Mouse (Mus musculus) adrenal gland, postnatal 4 days (tissue): ENCODE results near the gene Ptges3. TPM values are rescaled to one million over a fixed set of nuclear protein-coding genes. Genes with fewer than 3 reads are reported as not detected.
A peak's percentile ranks its signal among the peaks of the same experiment; 100 is the strongest.
"Not testable (repeated sequence)": the region's sequence is repeated elsewhere in the genome, so short reads cannot be mapped to it uniquely, and the experiment has no call there.

Source experiments
- DNase-seq, 2 experiments: peaks; one replicate each; pipeline ENCODE4 v3.0.0; 2021 to 2022; ENCODE audit warnings: low spot score in 2 of 2, mixed read lengths in 2 of 2
- total RNA-seq, 2 experiments: library from RNA; stranded (reverse); gene quantifications; 2 replicates each; pipeline ENCODE4 v1.2.3; 2021

Ptges3 gene
- total RNA-seq, 2 experiments from 2014 or later: 152 to 160 TPM

DNA sequence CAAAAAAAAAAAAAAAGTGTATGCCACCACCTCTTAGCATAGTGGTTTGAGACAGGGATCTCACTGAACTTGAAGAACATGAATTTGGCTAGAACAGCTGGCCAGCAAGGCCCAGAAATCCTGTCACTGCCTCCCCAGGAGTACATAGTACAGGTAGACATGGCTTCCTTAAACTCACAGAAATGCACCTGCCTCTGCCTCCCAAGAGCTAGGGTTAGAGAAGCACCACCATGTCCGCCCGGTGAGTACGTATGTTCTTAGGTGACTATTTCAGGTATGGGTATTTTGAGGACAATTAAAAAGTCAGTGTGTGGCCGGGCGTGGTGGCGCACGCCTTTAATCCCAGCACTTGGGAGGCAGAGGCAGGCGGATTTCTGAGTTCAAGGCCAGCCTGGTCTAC, 5.8 kb upstream of the Ptges3 start:
- no peak for DNase-seq

DNA sequence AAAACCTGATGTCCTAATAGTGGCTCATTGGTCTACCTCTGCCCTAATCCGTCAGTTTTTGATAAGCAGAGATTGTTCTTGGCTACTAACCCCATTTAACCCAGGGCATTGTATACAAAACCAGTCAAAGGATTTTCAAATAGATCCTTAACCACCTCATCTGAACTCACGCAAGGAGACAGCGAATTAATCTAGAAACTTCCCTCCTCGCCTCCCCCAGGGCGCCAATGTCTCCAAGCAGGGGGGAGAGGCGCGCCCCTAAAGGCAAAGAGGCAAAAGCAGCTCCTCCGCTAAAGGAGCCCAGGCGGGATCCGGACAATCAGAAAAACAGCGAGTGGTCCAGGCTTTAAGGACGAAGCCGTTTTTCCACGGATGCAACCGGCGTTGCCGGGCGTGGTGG, 570 bp upstream of the Ptges3 start:
- no peak for DNase-seq

DNA sequence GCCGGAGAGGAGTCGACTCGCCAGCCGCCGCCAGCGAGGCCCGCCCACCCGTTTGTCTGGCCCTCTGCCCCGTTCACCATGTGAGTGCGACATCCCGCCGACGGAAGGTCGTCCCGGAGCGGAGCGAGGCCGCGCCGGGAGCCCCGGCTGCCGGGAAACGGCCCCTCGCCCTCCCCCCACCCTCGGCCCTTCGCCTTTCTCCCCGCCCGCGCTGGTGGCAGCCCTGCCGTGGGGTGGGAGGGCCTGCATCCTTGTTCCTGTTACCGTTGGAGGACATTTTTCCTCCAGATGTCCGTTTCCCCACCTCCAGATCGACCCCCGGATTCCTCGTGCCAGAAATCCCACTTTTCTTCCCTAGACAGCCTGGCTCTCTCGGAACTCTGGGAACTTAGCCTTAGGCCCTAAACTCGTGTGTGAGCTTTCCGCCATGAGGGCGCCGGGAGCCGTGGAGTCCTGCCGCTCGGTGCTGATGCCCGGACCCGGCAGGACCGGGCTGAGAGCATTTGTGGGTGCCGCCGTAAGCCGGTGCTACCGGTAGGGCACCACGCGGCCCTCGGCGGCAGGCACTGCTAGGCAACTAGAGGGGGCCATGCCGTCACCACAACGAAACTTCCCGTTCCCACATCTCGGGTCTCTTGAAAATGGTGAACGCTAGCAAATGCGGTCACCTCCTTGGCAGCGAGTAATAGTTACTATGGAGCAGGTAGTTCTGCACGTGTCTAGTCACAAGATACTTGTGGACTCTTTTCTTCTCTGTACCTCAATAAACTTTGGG, 640 bp downstream of the Ptges3 start:
- DNase-seq: peak in 1 of 2 experiments; percentile 26

DNA sequence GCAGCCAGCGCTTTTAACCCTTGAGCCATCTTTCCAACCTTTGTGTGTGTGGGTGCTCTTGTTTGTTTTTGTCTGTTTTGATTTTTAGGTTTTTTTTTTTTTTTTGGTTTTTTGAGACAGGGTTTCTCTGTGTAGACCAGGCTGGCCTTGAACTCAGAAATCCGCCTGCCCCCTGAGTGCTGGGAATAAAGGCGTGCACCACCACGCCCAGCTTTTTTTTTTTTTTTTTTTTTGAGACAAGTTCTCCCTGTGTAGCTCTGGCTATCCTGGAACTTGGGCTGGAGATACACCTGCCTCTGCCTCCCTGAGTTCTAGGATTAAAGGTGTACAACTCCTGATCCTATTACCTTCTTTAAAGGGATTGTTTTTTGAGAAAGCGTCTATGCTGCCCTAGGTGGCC, 2.4 kb downstream of the Ptges3 start:
- DNase-seq: no peak

DNA sequence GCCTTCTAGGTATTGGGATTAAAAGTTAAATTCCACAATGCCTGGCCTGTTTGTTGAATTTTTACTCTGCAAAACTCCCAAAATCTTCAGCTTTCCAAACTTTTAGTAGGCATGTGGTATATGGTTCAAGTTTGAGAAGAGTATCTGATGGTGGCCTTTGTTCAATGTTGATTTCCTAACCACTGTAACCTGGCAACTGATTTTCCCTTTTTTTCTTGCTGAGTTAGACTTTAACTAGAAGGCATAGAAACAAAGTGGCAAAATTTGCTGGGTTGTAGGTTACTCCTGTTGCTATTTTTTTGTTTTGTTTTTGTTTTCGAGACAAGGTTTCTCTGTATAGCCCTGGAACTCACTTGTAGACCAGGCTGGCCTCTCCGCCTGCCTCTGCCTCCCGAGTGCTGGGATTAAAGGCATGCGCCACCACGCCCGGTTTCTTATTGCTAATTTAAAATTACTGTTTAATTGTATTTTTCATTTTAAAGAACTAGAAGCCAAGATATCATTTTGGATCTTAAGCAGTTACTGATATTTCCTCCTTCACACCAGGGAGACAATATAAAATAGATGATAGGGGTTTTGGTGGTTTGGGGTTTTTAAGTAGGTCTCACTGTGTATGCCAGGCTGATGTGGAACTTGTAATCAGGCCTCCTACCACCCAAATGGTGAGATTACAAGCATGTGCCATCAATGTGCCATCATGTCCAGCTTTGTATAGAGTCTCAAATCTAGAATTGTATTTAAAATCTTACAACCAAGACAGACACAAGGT, 3.7 kb downstream of the Ptges3 start:
- no peak for DNase-seq

DNA sequence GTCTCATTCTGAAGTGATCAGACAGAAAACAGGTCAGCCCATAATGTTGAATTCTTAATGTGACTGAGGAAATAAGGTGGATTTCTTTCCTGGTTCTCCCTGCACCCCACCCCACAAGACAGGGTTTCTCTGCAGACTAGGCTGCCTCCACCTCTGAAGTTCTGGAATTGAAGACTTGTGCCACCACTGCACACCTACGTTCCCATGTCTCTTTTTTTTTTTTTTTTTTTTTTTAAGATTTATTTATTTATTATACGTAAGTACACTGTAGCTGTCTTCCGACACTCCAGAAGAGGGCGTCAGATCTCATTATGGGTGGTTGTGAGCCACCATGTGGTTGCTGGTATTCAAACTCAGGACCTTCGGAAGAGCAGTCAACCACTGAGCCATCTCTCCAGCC, 7.3 kb downstream of the Ptges3 start:
- DNase-seq: no peak

DNA sequence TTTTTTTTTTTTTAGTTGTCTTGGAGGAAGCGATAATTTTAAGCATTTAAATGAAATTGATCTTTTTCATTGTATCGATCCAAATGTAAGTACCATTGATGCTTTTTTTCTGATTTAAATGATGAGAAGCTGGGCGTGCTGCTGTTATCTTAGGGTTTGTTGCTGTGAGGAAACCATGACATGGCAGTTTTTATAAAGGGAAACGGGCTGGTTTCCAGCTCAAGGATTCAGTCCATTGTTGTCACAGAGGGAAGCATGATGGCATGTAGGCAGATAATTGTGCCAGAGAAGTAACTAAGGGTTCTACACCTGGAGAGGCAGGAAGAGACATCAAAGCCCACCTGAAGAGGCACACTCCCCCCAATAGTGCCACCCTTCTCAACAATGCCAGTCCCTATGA, 10.4 kb downstream of the Ptges3 start:
- no peak for DNase-seq

DNA sequence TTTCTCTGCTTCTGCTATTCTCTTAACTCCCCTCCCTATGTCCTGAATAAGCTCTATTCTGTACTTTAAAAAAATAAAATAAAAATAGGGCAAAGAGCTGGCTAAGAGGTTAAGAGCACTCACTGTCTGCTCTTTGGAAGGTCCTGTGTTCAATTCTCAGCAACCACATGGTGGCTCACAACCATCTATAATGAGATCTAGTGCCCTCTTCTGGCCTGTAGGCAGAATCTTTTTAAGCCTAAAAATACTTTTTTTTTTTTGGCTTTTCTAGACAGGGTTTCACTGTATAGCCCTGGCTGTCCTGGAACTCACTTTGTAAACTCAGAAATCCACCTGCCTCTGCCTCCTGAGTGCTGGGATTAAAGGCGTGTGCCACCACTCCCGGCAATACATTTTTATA, 11.7 kb downstream of the Ptges3 start:
- DNase-seq: not testable (repeated sequence)

DNA sequence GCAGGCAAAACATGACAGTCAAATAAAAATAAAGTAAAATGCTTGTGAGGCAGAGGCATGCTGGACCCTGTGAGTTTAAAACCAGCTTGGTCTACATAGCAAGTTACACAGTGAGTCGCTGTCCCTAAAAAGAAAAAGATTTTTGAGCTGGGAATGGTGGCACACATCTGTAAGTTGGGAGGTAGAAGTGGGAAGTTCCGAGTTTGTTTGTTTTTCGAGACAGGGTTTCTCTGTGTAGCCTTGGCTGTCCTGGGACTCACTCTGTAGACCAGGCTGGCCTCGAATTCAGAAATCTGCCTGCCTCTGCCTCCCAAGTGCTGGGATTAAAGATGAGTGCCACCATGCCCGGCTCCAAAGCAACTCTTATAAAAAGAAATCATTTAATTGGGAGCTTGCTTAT, 19.5 kb downstream of the Ptges3 start:
- not testable (repeated sequence) for DNase-seq

DNA sequence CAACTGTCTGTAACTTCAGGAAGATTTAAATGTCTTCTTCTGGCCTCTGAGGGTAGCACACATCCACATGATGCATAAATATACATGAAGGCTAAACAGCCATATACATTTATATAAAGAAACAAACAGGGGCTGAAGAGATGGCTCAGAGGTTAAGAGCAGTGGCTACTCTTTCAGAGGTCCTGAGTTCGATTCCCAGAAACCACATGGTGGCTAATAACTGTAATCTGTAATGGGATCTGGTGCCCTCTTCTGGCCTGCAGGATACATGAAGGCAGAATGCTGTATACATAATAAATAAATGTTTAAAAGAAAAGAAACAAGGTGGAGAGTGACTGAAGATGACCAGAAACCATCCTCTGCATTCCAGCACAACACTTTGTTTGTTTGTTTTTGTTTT, 21.7 kb downstream of the Ptges3 start:
- no peak for DNase-seq

DNA sequence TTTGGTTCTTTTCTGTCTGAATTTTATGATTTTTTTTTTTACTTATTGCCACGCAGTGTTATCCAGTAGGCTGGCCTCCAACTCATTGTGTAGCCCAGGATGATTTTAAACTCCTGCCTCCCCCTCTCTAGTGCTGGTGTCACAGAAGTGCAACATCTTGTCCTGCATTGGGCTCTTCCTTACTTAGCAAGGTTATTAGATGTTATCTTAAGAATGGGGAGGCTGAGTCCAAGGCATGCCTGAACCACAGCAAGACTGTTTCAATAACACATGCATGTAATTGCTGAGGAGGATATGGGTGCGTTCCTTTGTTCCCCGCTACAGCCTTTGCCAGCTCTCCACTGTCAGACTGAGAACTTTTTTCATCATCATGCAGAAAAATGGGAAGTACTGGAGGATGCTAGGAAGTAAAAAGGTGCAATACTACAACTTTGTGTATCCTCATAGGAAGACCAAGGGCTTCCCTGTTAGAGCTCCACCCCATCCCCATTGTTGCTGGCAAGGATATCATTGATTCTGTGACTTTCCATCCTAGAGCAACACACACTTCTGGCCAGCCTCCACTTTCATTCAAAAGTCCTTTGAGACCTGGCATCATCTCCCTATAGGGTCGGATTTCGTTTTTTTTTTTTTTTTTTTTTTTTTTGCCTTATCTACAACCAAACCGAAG, 23.2 kb downstream of the Ptges3 start:
- no peak for DNase-seq

DNA sequence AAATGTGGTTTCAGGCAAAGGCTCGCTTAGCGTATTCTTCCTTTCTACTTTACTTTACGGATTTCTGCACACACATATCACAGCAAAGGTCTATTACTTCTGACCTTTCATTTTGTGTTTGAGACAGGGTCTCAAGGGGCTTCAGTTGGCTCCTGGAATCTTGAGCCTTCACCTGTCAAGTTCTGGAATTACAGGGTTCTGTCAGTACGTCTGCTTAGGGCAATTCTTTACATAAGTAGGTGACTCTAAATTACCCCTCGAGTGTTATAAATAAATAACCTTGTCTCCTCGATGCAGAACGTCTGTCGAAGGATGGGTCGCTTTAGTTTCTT, 23.7 kb downstream of the Ptges3 start:
- no peak for DNase-seq

DNA sequence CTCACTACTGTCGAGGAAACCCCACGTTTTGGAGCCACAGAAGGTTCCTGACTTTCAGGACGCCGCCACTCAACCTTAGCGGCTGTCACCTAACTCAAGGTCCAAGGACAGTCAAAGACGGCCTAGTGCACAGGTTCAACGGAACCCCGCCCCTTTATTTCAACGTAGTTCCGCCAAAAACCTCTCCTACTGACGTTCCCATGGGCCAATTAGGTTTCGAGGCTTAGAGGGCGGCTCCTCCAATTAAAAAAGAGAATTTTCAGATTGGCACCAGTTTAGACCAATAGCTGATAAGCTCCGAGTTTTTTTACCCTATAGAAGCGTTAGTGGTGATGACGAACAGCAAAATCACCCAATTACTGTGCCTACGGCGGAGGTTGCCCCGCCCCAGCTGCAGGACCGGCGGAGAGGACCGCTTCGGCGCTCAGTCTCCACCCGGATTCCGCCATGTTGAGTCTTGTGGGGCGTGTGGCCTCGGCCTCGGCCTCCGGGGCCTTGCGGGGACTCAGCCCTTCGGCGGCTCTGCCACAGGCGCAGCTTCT, 24.2 kb downstream of the Ptges3 start, which contains the start of gene Atp5b:
Gene Atp5b, plus strand, starts transcription at position 394 of the 542 bp plus-strand sequence.
- DNase-seq: peak; percentile 79 to 89

DNA sequence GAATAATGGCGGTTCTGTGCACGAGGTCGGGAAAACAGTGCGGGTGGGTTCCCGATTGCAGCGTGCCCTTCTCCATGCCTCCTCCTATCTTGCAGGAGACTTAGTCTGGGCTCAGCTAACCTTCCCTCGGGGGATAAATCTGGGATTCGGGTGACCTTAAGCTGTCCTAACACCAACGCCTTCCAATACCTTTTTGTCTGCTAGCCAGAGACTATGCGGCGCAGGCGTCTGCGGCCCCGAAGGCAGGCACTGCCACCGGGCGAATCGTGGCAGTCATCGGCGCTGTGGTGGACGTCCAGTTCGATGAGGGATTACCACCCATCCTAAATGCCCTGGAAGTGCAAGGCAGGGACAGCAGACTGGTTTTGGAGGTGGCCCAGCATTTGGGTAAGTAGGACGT, 24.9 kb downstream of the Ptges3 start:
- no peak for DNase-seq

DNA sequence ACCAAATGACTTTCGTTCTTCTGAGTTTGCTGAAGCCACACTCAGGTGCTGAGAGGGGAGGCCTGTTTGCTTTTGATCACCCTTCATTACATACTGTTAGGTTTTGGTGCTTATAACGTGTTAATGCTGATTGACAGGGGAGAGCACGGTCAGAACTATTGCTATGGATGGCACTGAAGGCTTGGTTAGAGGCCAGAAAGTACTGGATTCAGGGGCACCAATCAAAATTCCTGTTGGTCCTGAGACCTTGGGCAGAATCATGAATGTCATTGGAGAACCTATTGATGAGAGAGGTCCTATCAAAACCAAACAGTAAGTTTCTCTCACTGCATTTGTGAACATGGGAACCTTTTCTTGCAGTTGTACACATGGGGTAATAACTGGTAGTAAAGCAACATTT, 25.4 kb downstream of the Ptges3 start:
- no peak for DNase-seq

DNA sequence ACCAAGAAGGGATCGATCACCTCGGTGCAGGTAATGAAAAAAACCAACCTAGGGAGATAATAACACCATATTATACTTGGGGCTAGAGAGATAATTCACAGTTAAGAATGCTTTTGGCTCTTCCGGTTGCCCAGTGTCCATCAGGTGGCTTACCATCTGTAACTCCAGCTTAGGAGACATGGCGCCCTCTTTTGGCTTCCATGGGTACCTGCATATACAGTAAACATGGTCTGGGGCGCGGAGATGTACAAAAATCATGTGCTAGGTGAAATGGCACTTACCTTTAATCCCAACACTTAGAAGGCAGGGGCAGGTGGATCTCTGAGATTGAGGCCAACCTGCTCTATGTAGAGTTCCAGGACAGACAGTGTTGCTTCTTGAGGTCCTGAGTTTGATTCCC, 27.6 kb downstream of the Ptges3 start:
- no peak for DNase-seq

DNA sequence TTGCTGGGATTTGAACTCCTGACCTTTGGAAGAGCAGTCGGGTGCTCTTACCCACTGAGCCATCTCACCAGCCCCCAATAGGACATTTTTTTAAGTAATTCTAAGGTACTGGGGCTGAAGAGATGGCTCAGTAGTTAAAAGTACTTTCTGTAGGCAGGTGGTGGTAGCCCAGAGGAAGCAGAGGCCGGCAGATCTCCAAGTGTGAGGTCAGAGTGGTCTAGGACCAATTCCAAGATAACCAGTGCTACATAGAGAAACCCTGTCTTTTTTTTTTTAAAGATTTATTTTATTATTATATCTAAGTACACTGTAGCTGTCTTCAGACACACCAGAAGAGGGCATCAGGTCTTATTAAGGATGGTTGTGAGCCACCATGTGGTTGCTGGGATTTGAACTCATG, 28.5 kb downstream of the Ptges3 start:
- not testable (repeated sequence) for DNase-seq

DNA sequence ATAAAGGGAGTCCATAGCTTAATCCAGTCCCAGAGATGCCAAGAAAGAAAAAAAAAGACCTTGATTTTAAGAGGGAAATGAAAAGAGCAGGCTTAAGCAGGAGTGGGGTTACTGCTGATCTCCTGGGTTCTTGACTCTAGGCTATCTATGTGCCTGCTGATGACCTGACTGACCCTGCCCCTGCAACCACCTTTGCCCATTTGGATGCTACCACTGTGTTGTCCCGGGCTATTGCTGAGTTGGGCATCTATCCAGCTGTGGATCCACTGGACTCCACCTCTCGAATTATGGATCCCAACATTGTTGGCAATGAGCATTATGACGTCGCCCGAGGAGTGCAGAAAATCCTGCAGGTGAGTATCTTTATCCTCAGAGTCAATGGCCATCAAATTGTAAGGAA, 29.4 kb downstream of the Ptges3 start:
- no peak for DNase-seq

DNA sequence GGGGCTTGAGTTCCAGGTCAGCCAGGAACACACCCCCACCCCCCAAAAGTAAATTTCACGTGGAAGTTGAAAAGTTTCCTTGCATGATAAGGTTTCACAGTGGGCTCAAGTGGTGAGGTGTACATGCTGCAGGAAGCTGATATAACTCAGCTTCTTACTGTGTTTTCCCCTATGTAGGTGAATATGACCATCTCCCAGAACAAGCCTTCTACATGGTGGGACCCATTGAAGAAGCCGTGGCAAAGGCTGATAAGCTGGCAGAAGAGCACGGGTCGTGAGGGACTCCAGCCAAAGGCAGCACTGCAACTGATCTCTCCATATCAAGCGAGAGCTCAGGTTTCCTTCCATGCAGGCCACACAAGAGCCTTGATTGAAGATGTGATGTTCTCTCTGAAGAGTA, 31.1 kb downstream of the Ptges3 start:
- DNase-seq: no peak

DNA sequence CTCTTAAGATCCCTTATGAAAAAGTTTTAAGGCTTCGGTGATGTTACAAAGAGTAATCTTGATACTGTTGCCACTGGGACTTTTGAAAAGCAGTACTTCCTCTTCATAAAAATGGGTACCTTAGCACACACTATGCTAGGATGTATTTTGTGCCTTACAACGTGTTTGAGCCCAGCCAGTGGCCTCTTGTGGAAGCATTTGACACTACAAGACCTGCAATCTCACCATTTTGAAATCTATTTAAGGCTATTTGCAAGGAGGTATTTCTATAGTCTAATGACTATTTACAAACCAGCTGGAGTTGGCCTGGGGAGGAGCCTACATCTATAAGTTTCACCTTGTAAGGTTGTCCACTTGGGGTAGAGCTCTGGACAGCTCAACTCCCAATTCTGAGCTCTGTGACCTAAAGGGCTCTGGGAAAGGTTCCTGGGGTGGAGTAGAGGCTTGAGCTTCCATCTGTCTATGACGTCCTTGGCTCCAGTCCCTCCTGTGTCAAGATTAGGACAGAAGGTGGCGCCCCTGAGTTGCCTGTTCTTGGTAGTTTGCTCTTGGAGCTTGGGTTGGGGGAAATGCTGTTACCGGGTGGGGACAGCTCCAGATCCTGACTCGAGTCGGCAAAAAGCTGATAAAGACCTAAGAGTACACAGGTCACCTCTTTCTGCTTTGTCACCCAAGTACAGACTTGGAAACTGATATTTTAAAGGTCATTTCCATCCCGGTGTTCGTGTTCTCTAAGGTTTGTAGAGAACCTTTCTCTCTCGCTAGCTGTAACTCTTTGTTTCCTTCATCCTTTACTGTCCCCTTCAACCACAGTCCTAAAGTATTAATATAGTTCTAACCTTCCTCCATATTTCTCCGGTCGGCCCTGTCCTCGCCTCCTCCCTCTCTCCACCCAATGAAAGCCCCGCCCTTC, 32.2 kb downstream of the Ptges3 start:
- DNase-seq: peak; percentile 50 to 84
